Mouse (Mus musculus) cerebellum, postnatal 10 days (tissue): ENCODE results near the gene Cic.

ENCODE experiments used
- DNase-seq, 2 experiments: peaks; one replicate each; pipeline ENCODE4 v3.0.0; 2021; ENCODE audit warnings: mixed read lengths in 2 of 2

Gene Cic

GRCm38 (mm10) chr7:25267301-25267750 lies at the start of gene Cic:
Gene Cic, plus strand, starts transcription at chr7:25267704.
- DNase-seq: peak; percentile 100

GRCm38 (mm10) chr7:25218705-25219415 lies 48.6 kb upstream of the Cic start:
- peak; percentile 86 to 88 for DNase-seq

- DNase-seq: no peak
Observed at GRCm38 (mm10) chr7:25219416-25219750, 48.1 kb upstream of the Cic start.

- peak; percentile 96 to 98 for DNase-seq
Observed at GRCm38 (mm10) chr7:25219756-25220456, 47.6 kb upstream of the Cic start.

GRCm38 (mm10) chr7:25220457-25221101 lies 46.9 kb upstream of the Cic start, which contains the start of gene Dedd2:
Gene Dedd2, minus strand, starts transcription at chr7:25220615.
- peak; percentile 42 to 47 for DNase-seq

GRCm38 (mm10) chr7:25221102-25221883 lies 46.2 kb upstream of the Cic start, which contains the start of gene Zfp526:
Gene Zfp526, plus strand, starts transcription at chr7:25221425.
- DNase-seq: peak; percentile 97 to 99

GRCm38 (mm10) chr7:25222275-25222967 lies 45.1 kb upstream of the Cic start:
- DNase-seq: no peak

GRCm38 (mm10) chr7:25227523-25228300 lies 39.8 kb upstream of the Cic start:
- DNase-seq: no peak

- no peak for DNase-seq
Observed at GRCm38 (mm10) chr7:25230690-25231285, 36.7 kb upstream of the Cic start.

GRCm38 (mm10) chr7:25232101-25232648 lies 35.3 kb upstream of the Cic start:
- no peak for DNase-seq

- no peak for DNase-seq
Observed at GRCm38 (mm10) chr7:25233061-25233460, 34.4 kb upstream of the Cic start.

GRCm38 (mm10) chr7:25235526-25235925 lies 32.0 kb upstream of the Cic start:
- no peak for DNase-seq

- DNase-seq: peak; percentile 99 to 100
Observed at GRCm38 (mm10) chr7:25237249-25238014, 30.1 kb upstream of the Cic start, which contains the start of gene Gsk3a. Gene Gsk3a, minus strand, starts transcription at chr7:25237851.

- peak; percentile 94 to 96 for DNase-seq
Observed at GRCm38 (mm10) chr7:25238015-25238706, 29.3 kb upstream of the Cic start.

GRCm38 (mm10) chr7:25238829-25239623 lies 28.5 kb upstream of the Cic start:
- peak; percentile 89 to 91 for DNase-seq

- DNase-seq: no peak
Observed at GRCm38 (mm10) chr7:25240631-25241030, 26.9 kb upstream of the Cic start.

- DNase-seq: peak; percentile 48 to 59
Observed at GRCm38 (mm10) chr7:25241062-25241461, 26.4 kb upstream of the Cic start.

- DNase-seq: no peak
Observed at GRCm38 (mm10) chr7:25243361-25243760, 24.1 kb upstream of the Cic start.
